Mouse (Mus musculus) hindbrain, embryonic 14.5 days (tissue): ENCODE data around the gene Slc39a7. TPM values are rescaled to one million over a fixed set of nuclear protein-coding genes. Genes with fewer than 3 reads are reported as not detected.

ENCODE experiments used
- ATAC-seq: fragments of 200-750 bp; cut with Nextera tagmentation; 2 replicates; pipeline ENCODE4 v1.8.0; 2017; ENCODE audit warnings: moderate number of reproducible peaks, mild to moderate bottlenecking, moderate TSS enrichment, moderate library complexity; ENCODE audit not compliant: low FRiP score
- DNase-seq: peaks from one replicate; pipeline ENCODE4 v3.0.0-alpha.2; 2015; ENCODE audit warnings: low spot score
- H3K27ac ChIP-seq: fragments of 300-500 bp; sonication (generic); 2 replicates; pipeline ENCODE4 v1.5.1; 2014; ENCODE audit warnings: mild to moderate bottlenecking, moderate library complexity
- H3K27me3 ChIP-seq: fragments of 300-500 bp; sonication (generic); 2 replicates; pipeline ENCODE4 v1.6.1; 2014; ENCODE audit warnings: mild to moderate bottlenecking, low read length, mixed read lengths; ENCODE audit not compliant: control insufficient read depth, insufficient read depth
- H3K36me3 ChIP-seq: fragments of 300-500 bp; sonication (generic); replicated peaks from 2 replicates; pipeline ENCODE4 v1.6.1; 2014; ENCODE audit not compliant: control insufficient read depth, insufficient read depth
- H3K4me1 ChIP-seq: fragments of 300-500 bp; sonication (generic); replicated peaks from 2 replicates; pipeline ENCODE4 v1.6.1; 2014; ENCODE audit warnings: antibody characterized with exemption, low read length, mixed read lengths; ENCODE audit not compliant: control insufficient read depth, insufficient read depth
- H3K4me2 ChIP-seq: fragments of 300-500 bp; sonication (generic); replicated peaks from 2 replicates; pipeline ENCODE4 v1.6.1; 2014; ENCODE audit warnings: mild to moderate bottlenecking, moderate library complexity
- H3K4me3 ChIP-seq: fragments of 300-500 bp; sonication (generic); replicated peaks from 2 replicates; pipeline ENCODE4 v1.5.1; 2014; ENCODE audit warnings: mild to moderate bottlenecking, low read length
- H3K9ac ChIP-seq: fragments of 300-500 bp; sonication (generic); 2 replicates; pipeline ENCODE4 v1.6.1; 2014
- H3K9me3 ChIP-seq: fragments of 300-500 bp; sonication (generic); 2 replicates; pipeline ENCODE4 v1.6.1; 2016; ENCODE audit warnings: low read length; ENCODE audit not compliant: control insufficient read depth
- WGBS: fragments of 180-500 bp; shearing (Covaris S2); extraction: QIAGEN DNeasy Blood & Tissue Kit; methylation state at CpG from one replicate; pipeline ENCODE4 v1.1.7; 2014; 5-methylcytosine and 5-hydroxymethylcytosine counted together
- polyA plus RNA-seq: library from polyadenylated mRNA; unstranded; fragments of >200 nt; fragmentation: Nextera tagmentation; extraction: Ambion mirVana; gene quantifications from 2 replicates; pipeline ENCODE4 v1.2.1, GENCODE M21; 2014

Gene Slc39a7
- polyA plus RNA-seq: 87.1 and 97.0 TPM in 2 replicates

GRCm38 (mm10) chr17:34031465-34032173 is at the start of gene Slc39a7, which contains the start of gene Rxrb:
Gene Slc39a7 (minus strand): TSS chr17:34031682.
Gene Rxrb (plus strand): TSS chr17:34031812.
- Histone ChIP-seq H3K36me3 (peaks cover 51% of the 10 kb centered on the region), H3K4me3 (peak within 1 kb of the TSS; percentile 90), H3K27me3 (no peaks in the 10 kb centered on the region), H3K9me3 (no peaks in the 10 kb centered on the region), H3K4me2 (peak within 1 kb of the TSS; percentile 80), H3K4me1 (peaks cover 47% of the 10 kb centered on the region), H3K27ac (peak within 1 kb of the TSS; percentile 99), H3K9ac (peak within 1 kb of the TSS; percentile 95)
- ATAC-seq: peak; percentile 80
- under 1% methylated on average over 86 of the region's 88 CpGs for WGBS
- peak; percentile 99 for DNase-seq

GRCm38 (mm10) chr17:34079621-34080020 is 48.1 kb upstream of the Slc39a7 start:
- DNase-seq: peak; percentile 73
- Histone ChIP-seq H3K9ac (no peak overlapping the region), H3K4me2 (no peak overlapping the region)

GRCm38 (mm10) chr17:34079002-34079401 is 47.5 kb upstream of the Slc39a7 start:
- H3K36me3 ChIP-seq: no peaks in the 10 kb centered on the region
- no peak for DNase-seq
- no peak overlapping the region for H3K4me2 ChIP-seq
- no peak overlapping the region for H3K9ac ChIP-seq
- no peaks in the 10 kb centered on the region for H3K9me3 ChIP-seq
- no peak for ATAC-seq
- peaks cover 17% of the 10 kb centered on the region; the same call in 1 of the 2 replicates for H3K27me3 ChIP-seq
- H3K27ac ChIP-seq: no peak overlapping the region
- WGBS: 90% methylated on average over 11 of the region's 11 CpGs
- no peak overlapping the region for H3K4me3 ChIP-seq
- no peaks in the 10 kb centered on the region for H3K4me1 ChIP-seq

More at GRCm38 (mm10) chr17:34079621-34080020, 48.1 kb upstream of the Slc39a7 start:
- peak; percentile 84 for ATAC-seq
- H3K9me3 ChIP-seq: no peaks in the 10 kb centered on the region
- 15% methylated on average over 5 of the region's 5 CpGs for WGBS
- no peaks in the 10 kb centered on the region for H3K4me1 ChIP-seq
- H3K36me3 ChIP-seq: no peaks in the 10 kb centered on the region
- H3K27me3 ChIP-seq: peaks cover 17% of the 10 kb centered on the region; the same call in 1 of the 2 replicates
- H3K4me3 ChIP-seq: no peak overlapping the region
- H3K27ac ChIP-seq: no peak overlapping the region

DNA sequence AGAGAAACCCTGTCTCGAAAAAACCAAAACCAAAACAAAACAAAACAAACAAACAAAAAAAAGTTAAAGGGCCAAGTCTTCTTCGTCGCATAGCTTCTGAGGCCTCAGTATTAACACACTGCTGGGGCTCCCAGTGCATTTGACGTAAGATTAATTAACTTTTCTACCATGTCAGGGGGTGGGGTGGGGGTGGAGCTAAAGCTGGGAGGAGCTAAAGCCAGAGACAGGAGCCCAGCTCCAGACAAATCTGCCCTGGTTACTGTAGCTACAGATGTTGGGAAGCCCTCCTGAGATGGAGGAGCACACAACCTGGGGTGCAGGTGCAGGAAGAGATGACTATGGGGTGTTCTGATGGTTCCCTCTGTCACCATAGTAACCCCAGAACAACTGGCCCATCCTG is 46.7 kb upstream of the Slc39a7 start:
- 57% methylated on average over 4 of the region's 4 CpGs for WGBS
- Histone ChIP-seq H3K4me3 (no peak overlapping the region), H3K27ac (no peak overlapping the region), H3K9ac (no peak overlapping the region), H3K4me1 (no peaks in the 10 kb centered on the region), H3K4me2 (no peak overlapping the region), H3K9me3 (no peaks in the 10 kb centered on the region), H3K36me3 (no peaks in the 10 kb centered on the region), H3K27me3 (peaks cover 17% of the 10 kb centered on the region; the same call in 1 of the 2 replicates)
- ATAC-seq (no peak), DNase-seq (no peak)

DNA sequence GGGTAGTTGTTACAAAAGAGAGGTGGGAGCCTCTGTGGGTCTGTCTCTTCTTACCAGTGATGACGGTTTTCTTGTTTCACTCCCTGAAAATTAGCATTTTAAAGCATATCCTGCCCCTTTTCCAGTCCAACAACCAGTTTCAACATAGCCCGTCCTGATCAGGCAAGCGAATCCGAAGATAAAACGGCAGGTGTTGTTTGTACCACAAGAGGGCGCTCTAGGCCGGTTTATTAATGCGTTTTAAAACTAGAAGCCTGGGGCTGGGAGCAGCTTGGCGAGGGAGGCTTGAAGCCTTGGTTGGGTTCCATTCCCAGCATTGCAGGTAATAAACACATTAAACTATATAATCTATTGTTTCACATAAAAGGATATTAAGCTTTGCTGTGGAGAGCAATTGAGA is 46.1 kb upstream of the Slc39a7 start:
- no peak overlapping the region for H3K27ac ChIP-seq
- no peak overlapping the region for H3K4me3 ChIP-seq
- H3K9me3 ChIP-seq: no peaks in the 10 kb centered on the region
- H3K4me1 ChIP-seq: no peaks in the 10 kb centered on the region
- DNase-seq: peak; percentile 92
- ATAC-seq: no peak
- H3K9ac ChIP-seq: no peak overlapping the region
- no peaks in the 10 kb centered on the region for H3K36me3 ChIP-seq
- WGBS: 1% methylated on average over 9 of the region's 9 CpGs
- no peak overlapping the region for H3K4me2 ChIP-seq
- H3K27me3 ChIP-seq: peaks cover 17% of the 10 kb centered on the region; the same call in 1 of the 2 replicates

DNA sequence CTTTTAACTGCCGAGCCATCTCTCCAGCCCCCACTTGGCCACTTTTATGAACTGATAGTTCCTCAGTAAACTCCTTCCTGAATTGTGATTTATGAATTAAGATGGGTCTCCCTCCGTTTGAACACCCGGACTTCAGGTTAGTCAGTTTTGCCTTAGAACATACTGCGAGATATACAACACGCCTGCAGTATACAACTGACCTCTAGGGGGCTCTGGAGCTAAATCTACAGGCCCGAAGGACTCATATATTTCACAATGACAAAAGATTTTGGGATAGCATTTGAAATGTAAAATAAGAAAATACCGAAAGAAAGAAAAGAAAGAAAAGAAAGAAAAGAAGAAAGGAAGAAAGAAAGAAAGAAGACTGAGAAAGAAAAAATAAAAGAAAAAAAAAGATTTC is 43.8 kb upstream of the Slc39a7 start:
- H3K36me3 ChIP-seq: no peaks in the 10 kb centered on the region
- H3K27me3 ChIP-seq: peaks cover 17% of the 10 kb centered on the region; the same call in 1 of the 2 replicates
- no peak overlapping the region for H3K9ac ChIP-seq
- ATAC-seq (no peak), DNase-seq (peak; percentile 79)
- H3K27ac ChIP-seq: no peak overlapping the region
- no peaks in the 10 kb centered on the region for H3K4me1 ChIP-seq
- WGBS: 43% methylated on average over 7 of the region's 7 CpGs
- no peak overlapping the region for H3K4me2 ChIP-seq
- H3K4me3 ChIP-seq: no peak overlapping the region
- H3K9me3 ChIP-seq: no peaks in the 10 kb centered on the region

DNA sequence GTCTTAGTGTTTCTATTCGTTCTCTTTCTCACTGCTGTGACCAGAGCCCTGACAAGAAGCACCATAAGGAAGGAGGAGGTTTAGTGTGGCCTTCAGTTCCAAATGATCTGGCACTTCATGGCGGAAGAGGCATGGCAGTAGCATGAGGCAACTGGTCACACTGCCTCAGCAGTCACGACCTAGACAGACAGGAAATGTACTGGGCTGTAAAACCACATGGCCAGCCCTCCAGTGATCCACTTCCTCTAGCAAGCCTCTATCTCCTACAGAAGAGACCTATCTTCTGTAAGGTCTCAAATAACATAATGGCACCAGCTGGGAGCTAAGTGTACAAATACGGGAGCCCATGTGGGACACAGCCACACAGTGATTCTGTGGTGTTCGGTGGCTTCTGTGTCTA is 40.6 kb upstream of the Slc39a7 start:
- H3K9me3 ChIP-seq: no peaks in the 10 kb centered on the region
- H3K4me1 ChIP-seq: no peaks in the 10 kb centered on the region
- peaks cover 13% of the 10 kb centered on the region; the same call in 1 of the 2 replicates for H3K27me3 ChIP-seq
- H3K9ac ChIP-seq: no peak overlapping the region
- DNase-seq (no peak), ATAC-seq (no peak)
- H3K27ac ChIP-seq: no peak overlapping the region
- H3K4me3 ChIP-seq: no peak overlapping the region
- H3K4me2 ChIP-seq: no peak overlapping the region
- 77% methylated on average over 5 of the region's 5 CpGs for WGBS
- H3K36me3 ChIP-seq: no peaks in the 10 kb centered on the region

DNA sequence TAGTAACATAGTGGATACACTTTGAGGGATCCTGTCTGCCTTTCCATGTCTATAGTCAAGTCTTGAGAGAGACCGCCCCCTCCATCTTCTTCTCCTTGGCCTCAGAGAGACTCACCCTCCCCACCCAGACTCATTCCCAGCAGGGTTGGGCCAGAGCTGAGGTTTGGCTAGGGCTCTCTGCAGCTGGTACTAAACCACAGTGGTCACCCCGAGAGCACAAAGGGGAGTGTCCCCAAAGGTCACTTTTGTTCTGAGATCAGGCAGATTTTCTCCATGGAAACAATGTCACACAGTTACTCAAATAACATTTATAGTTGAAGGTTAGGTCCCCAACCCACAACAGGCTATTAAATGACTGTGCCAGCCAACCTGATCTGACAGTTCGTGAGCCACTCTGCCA is 37.4 kb upstream of the Slc39a7 start:
- H3K27ac ChIP-seq: no peak overlapping the region
- no peak for DNase-seq
- no peak overlapping the region for H3K4me3 ChIP-seq
- no peaks in the 10 kb centered on the region for H3K36me3 ChIP-seq
- no peak overlapping the region for H3K9ac ChIP-seq
- 52% methylated on average over 3 of the region's 3 CpGs for WGBS
- no peak for ATAC-seq
- H3K9me3 ChIP-seq: no peaks in the 10 kb centered on the region
- no peaks in the 10 kb centered on the region for H3K27me3 ChIP-seq
- no peaks in the 10 kb centered on the region for H3K4me1 ChIP-seq
- H3K4me2 ChIP-seq: no peak overlapping the region

- Histone ChIP-seq H3K9ac (no peak overlapping the region), H3K36me3 (peaks cover 15% of the 10 kb centered on the region; the same call in 1 of the 2 replicates), H3K4me1 (no peaks in the 10 kb centered on the region), H3K4me2 (no peak overlapping the region), H3K4me3 (no peak overlapping the region), H3K9me3 (no peaks in the 10 kb centered on the region), H3K27ac (no peak overlapping the region), H3K27me3 (no peaks in the 10 kb centered on the region)
- WGBS: 79% methylated on average over 7 of the region's 7 CpGs
- no peak for ATAC-seq
- no peak for DNase-seq
Observed at GRCm38 (mm10) chr17:34057224-34057623, 25.7 kb upstream of the Slc39a7 start.
